Mouse (Mus musculus) liver, adult 2 months (tissue): ENCODE data around the gene Tff3. TPM values are rescaled to one million over a fixed set of nuclear protein-coding genes. Genes with fewer than 3 reads are reported as not detected.
A peak's percentile ranks its signal among the peaks of the same experiment; 100 is the strongest.

ENCODE experiments used
- DNase-seq: peaks from one replicate; pipeline ENCODE4 v3.0.0-alpha.2; 2011; ENCODE audit warnings: low read depth, low spot score; ENCODE audit errors: extremely low read depth
- H3K27ac ChIP-seq: fragments of 200-500 bp; replicated peaks from 2 replicates; pipeline ENCODE4 v1.5.1; 2012; ENCODE audit warnings: low read depth, mild to moderate bottlenecking, control low read depth, inconsistent platforms, low read length; ENCODE audit not compliant: insufficient read depth
- H3K27me3 ChIP-seq: fragments of 200-500 bp; 2 replicates; pipeline ENCODE4 v1.6.1; 2012; ENCODE audit warnings: mild to moderate bottlenecking, moderate library complexity, low read length, inconsistent platforms; ENCODE audit not compliant: control insufficient read depth, insufficient read depth
- H3K36me3 ChIP-seq: fragments of 200-500 bp; 2 replicates; pipeline ENCODE4 v1.6.1; 2012; ENCODE audit warnings: low read length, inconsistent platforms; ENCODE audit not compliant: control insufficient read depth, insufficient read depth
- H3K4me1 ChIP-seq: fragments of 200-500 bp; 2 replicates; pipeline ENCODE4 v1.6.1; 2011; ENCODE audit warnings: low read length; ENCODE audit not compliant: control insufficient read depth, insufficient read depth
- H3K4me3 ChIP-seq: fragments of 200-500 bp; 2 replicates; pipeline ENCODE4 v1.5.1; 2011; ENCODE audit warnings: low read depth, mild to moderate bottlenecking, control low read depth, low read length, moderate library complexity; ENCODE audit not compliant: insufficient read depth
- H3K79me2 ChIP-seq: fragments of 200-500 bp; 2 replicates; pipeline ENCODE4 v1.6.1; 2012; ENCODE audit warnings: inconsistent platforms, mild to moderate bottlenecking, low read length, moderate library complexity; ENCODE audit not compliant: control insufficient read depth, insufficient read depth
- H3K9ac ChIP-seq: fragments of 200-500 bp; 2 replicates; pipeline ENCODE4 v1.6.1; 2012; ENCODE audit warnings: low read depth, mild to moderate bottlenecking, control low read depth, inconsistent platforms, low read length
- CTCF ChIP-seq: fragments of 200-500 bp; IDR thresholded peaks from 2 replicates; pipeline ENCODE4 v1.5.1; 2011; ENCODE audit warnings: low read depth, low read length, control low read depth
- POLR2A ChIP-seq: fragments of 200-500 bp; IDR thresholded peaks from 2 replicates; pipeline ENCODE4 v1.6.1; 2011; ENCODE audit warnings: low read length, control low read depth; ENCODE audit not compliant: insufficient read depth; ENCODE audit errors: extremely low read depth
- WGBS: fragments of 180-500 bp; shearing (Covaris S2); methylation state at CpG from one replicate; pipeline ENCODE4 v1.1.7; 2018; 5-methylcytosine and 5-hydroxymethylcytosine counted together
- polyA plus RNA-seq: library from polyadenylated mRNA; depleted of rRNA; stranded (reverse); fragments of >200 nt; gene quantifications from 2 replicates; pipeline ENCODE4 v1.2.3, GENCODE M21; 2012
- total RNA-seq: library from RNA; depleted of rRNA; stranded (reverse); fragments of >200 nt; gene quantifications from 2 replicates; pipeline ENCODE4 v1.2.3, GENCODE M21; 2014

Tff3 gene
- total and polyA plus RNA-seq, 2 experiments: 0.37 to 2.9 TPM

- H3K79me2 ChIP-seq: peaks cover 4% of the 10 kb centered on the region; the same call in 1 of the 2 replicates
- no peak overlapping the region for H3K4me3 ChIP-seq
- H3K9ac ChIP-seq: no peak overlapping the region
- no peak for DNase-seq
- H3K27ac ChIP-seq: peak overlapping the region; percentile 66
- peaks cover 9% of the 10 kb centered on the region for H3K4me1 ChIP-seq
- H3K36me3 ChIP-seq: no peaks in the 10 kb centered on the region
- 56% methylated on average over 5 of the region's 5 CpGs for WGBS
- no peak for TF ChIP-seq POLR2A
- no peak for TF ChIP-seq CTCF
- no peaks in the 10 kb centered on the region for H3K27me3 ChIP-seq
Measured at GRCm38 (mm10) chr17:31088711-31089110, 40.7 kb downstream of the Tff3 start.

GRCm38 (mm10) chr17:31086196-31086595 lies 43.2 kb downstream of the Tff3 start:
- H3K4me3 ChIP-seq: no peak overlapping the region
- H3K9ac ChIP-seq: no peak overlapping the region
- H3K27me3 ChIP-seq: no peaks in the 10 kb centered on the region
- H3K27ac ChIP-seq: no peak overlapping the region
- DNase-seq: no peak
- no peaks in the 10 kb centered on the region for H3K36me3 ChIP-seq
- peaks cover 9% of the 10 kb centered on the region for H3K4me1 ChIP-seq
- TF ChIP-seq POLR2A: no peak
- TF ChIP-seq CTCF: no peak
- peaks cover 4% of the 10 kb centered on the region; the same call in 1 of the 2 replicates for H3K79me2 ChIP-seq
- WGBS: 85% methylated on average over 7 of the region's 7 CpGs

- H3K4me1 ChIP-seq: peaks cover 9% of the 10 kb centered on the region
- H3K27me3 ChIP-seq: no peaks in the 10 kb centered on the region
- H3K79me2 ChIP-seq: peaks cover 4% of the 10 kb centered on the region; the same call in 1 of the 2 replicates
- no peak overlapping the region for H3K27ac ChIP-seq
- DNase-seq: no peak
- H3K36me3 ChIP-seq: no peaks in the 10 kb centered on the region
- no peak overlapping the region for H3K4me3 ChIP-seq
- no peak for TF ChIP-seq POLR2A
- no peak for TF ChIP-seq CTCF
- 92% methylated on average over 3 of the region's 3 CpGs for WGBS
- no peak overlapping the region for H3K9ac ChIP-seq
Measured at GRCm38 (mm10) chr17:31085519-31085918, 43.9 kb downstream of the Tff3 start.

GRCm38 (mm10) chr17:31082296-31083078 lies 47.0 kb downstream of the Tff3 start:
- WGBS: 82% methylated on average over 4 of the region's 4 CpGs
- Histone ChIP-seq H3K79me2 (peaks cover 4% of the 10 kb centered on the region; the same call in 1 of the 2 replicates), H3K9ac (no peak overlapping the region), H3K36me3 (no peaks in the 10 kb centered on the region), H3K4me1 (peaks cover 6% of the 10 kb centered on the region; the same call in 1 of the 2 replicates), H3K4me3 (no peak overlapping the region), H3K27ac (no peak overlapping the region), H3K27me3 (no peaks in the 10 kb centered on the region)
- no peak for DNase-seq
- no peak for TF ChIP-seq POLR2A
- TF ChIP-seq CTCF: no peak

- no peak for TF ChIP-seq CTCF
- TF ChIP-seq POLR2A: no peak
- Histone ChIP-seq H3K27ac (peak overlapping the region; percentile 66), H3K4me1 (peaks cover 13% of the 10 kb centered on the region; the same call in 1 of the 2 replicates), H3K36me3 (no peaks in the 10 kb centered on the region), H3K27me3 (no peaks in the 10 kb centered on the region), H3K4me3 (no peak overlapping the region), H3K79me2 (no peaks in the 10 kb centered on the region; the same call in 1 of the 2 replicates), H3K9ac (no peak overlapping the region; the same call in 1 of the 2 replicates)
- DNase-seq: no peak
- 67% methylated on average over 12 of the region's 12 CpGs for WGBS
Measured at GRCm38 (mm10) chr17:31079078-31079840, 50.2 kb downstream of the Tff3 start.

GRCm38 (mm10) chr17:31078581-31078980 lies 50.9 kb downstream of the Tff3 start:
- WGBS: 73% methylated on average over 11 of the region's 11 CpGs
- peak overlapping the region; percentile 57 for H3K27ac ChIP-seq
- TF ChIP-seq POLR2A (no peak), CTCF (no peak)
- peaks cover 13% of the 10 kb centered on the region; the same call in 1 of the 2 replicates for H3K4me1 ChIP-seq
- no peaks in the 10 kb centered on the region for H3K27me3 ChIP-seq
- H3K9ac ChIP-seq: no peak overlapping the region; the same call in 1 of the 2 replicates
- no peaks in the 10 kb centered on the region for H3K36me3 ChIP-seq
- H3K4me3 ChIP-seq: no peak overlapping the region
- H3K79me2 ChIP-seq: no peaks in the 10 kb centered on the region; the same call in 1 of the 2 replicates
- DNase-seq: no peak
